Mouse (Mus musculus) E14TG2a.4 (cell line): ENCODE data around the gene Maml3.

Source experiments
- H3K27me3 ChIP-seq: 2 replicates; pipeline ENCODE4 v1.6.1; 2014; ENCODE audit warnings: low read length, control low read depth; ENCODE audit not compliant: insufficient read depth
- H3K36me3 ChIP-seq: 2 replicates; pipeline ENCODE4 v1.6.1; 2014; ENCODE audit warnings: low read length, control low read depth; ENCODE audit not compliant: insufficient read depth
- H3K4me1 ChIP-seq: replicated peaks from 2 replicates; pipeline ENCODE4 v1.6.1; 2014; ENCODE audit warnings: low read depth, low read length, control low read depth
- H3K4me3 ChIP-seq: replicated peaks from 2 replicates; pipeline ENCODE4 v1.5.1; 2014; ENCODE audit warnings: mild to moderate bottlenecking, low read length
- H3K9me3 ChIP-seq: 2 replicates; pipeline ENCODE4 v1.6.1; 2014; ENCODE audit warnings: low read length, control low read depth
- CTCF ChIP-seq: conservative IDR thresholded peaks from 2 replicates; pipeline ENCODE4 v1.5.1; 2014; ENCODE audit warnings: low read length
- NANOG ChIP-seq: IDR thresholded peaks from 2 replicates; pipeline ENCODE4 v1.6.1; 2014; ENCODE audit warnings: borderline replicate concordance, low read length, mixed read lengths
- POU5F1 ChIP-seq: IDR thresholded peaks from 2 replicates; pipeline ENCODE4 v1.6.1; 2014; ENCODE audit warnings: low read length, borderline replicate concordance

Gene Maml3

DNA sequence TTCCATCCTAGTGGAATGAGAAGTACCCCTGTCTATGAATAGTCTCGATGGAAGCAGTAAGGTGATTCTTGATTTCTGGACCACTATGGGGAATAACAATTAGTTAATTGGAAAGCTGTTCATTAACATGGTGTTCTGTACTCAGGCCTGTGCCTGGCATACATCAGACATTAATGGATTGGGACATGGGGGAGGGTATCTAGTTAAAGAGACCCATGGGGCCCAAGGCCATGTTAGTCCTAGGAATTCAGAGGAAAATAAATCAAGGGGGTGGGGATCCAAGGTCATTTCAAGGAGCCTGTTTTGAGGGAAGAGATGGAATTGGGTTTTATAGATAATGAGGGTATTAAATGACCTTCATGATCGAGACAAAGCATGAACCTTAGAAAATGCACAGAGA lies 179.1 kb downstream of the Maml3 start:
- no peak for TF ChIP-seq CTCF
- no peak for TF ChIP-seq NANOG
- no peak for TF ChIP-seq POU5F1
- peaks cover 5% of the 10 kb centered on the region for H3K4me1 ChIP-seq
- no peaks in the 10 kb centered on the region for H3K36me3 ChIP-seq
- H3K9me3 ChIP-seq, result peaks cover 22% of the 10 kb centered on the region
- no peaks in the 10 kb centered on the region; the same call in 1 of the 2 replicates for H3K27me3 ChIP-seq
- H3K4me3 ChIP-seq, result no peak overlapping the region

DNA sequence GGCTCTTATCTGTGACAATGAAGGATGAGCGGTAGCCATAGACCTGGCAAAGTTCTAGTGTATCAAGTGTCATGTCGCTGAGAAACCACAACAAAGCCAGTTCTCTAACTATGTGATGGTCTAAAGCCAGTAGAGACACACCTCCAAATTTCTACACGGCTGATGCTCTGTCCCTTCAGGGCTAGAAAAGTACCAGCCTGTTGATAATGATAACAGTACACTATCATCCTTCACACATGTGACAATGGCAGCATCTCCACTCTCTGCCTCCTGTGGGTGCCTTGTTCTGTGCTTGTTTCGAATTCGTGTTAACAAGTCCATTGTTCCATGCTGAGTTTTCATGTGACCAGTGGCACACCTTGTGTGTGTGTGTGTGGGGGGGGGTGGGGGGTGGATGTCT lies 180.2 kb downstream of the Maml3 start:
- peaks cover 5% of the 10 kb centered on the region for H3K4me1 ChIP-seq
- H3K9me3 ChIP-seq, result peaks cover 25% of the 10 kb centered on the region
- no peaks in the 10 kb centered on the region for H3K36me3 ChIP-seq
- H3K4me3 ChIP-seq, result no peak overlapping the region
- TF ChIP-seq CTCF (no peak), NANOG (no peak), POU5F1 (no peak)
- no peaks in the 10 kb centered on the region; the same call in 1 of the 2 replicates for H3K27me3 ChIP-seq

DNA sequence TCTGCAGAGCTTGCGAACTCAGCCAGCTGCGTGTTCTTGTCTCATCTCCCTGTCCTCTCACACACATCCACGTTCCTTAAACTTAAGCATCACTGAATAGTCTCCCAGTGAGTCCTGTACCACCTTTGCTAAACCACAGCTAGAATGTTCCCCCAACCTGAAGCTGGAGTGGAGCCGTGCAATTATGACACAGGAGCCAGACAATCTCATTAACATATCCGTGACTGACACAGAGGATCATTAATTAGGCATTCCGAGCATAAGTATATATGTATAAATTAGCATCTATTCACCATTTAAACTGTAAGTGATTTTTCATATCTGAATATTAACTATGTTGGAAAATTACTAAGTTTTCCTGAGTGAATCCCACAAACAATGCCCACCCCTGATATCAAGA lies 181.1 kb downstream of the Maml3 start:
- Histone ChIP-seq H3K4me3 (no peak overlapping the region), H3K9me3 (peaks cover 16% of the 10 kb centered on the region)

DNA sequence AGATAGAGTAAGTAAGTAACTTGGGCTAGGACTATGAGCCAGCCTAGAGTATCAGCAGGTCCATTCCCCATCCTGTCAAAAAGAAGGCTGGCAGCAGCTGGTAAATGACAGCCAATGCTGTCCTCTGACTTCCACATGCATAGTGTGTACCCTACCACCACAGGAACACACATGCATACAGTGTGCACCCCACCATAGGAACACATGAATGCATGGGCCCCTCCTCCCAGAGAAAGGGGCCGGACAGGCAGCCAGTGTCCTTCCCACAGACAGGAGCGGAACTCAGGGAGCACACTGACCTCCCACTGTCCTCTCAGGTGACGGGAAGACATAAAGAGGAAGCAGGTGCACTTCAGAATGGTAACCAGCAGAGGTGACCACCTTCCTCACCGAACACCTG lies 188.0 kb downstream of the Maml3 start:
- H3K4me3 ChIP-seq, result no peak overlapping the region
- TF ChIP-seq POU5F1 (no peak), NANOG (no peak), CTCF (no peak)
- no peaks in the 10 kb centered on the region for H3K36me3 ChIP-seq

More for the DNA sequence above, 181.1 kb downstream of the Maml3 start:
- no peaks in the 10 kb centered on the region; the same call in 1 of the 2 replicates for H3K27me3 ChIP-seq
- peaks cover 5% of the 10 kb centered on the region for H3K4me1 ChIP-seq
- no peak for TF ChIP-seq CTCF
- TF ChIP-seq NANOG, result no peak
- no peak for TF ChIP-seq POU5F1
- no peaks in the 10 kb centered on the region for H3K36me3 ChIP-seq

DNA sequence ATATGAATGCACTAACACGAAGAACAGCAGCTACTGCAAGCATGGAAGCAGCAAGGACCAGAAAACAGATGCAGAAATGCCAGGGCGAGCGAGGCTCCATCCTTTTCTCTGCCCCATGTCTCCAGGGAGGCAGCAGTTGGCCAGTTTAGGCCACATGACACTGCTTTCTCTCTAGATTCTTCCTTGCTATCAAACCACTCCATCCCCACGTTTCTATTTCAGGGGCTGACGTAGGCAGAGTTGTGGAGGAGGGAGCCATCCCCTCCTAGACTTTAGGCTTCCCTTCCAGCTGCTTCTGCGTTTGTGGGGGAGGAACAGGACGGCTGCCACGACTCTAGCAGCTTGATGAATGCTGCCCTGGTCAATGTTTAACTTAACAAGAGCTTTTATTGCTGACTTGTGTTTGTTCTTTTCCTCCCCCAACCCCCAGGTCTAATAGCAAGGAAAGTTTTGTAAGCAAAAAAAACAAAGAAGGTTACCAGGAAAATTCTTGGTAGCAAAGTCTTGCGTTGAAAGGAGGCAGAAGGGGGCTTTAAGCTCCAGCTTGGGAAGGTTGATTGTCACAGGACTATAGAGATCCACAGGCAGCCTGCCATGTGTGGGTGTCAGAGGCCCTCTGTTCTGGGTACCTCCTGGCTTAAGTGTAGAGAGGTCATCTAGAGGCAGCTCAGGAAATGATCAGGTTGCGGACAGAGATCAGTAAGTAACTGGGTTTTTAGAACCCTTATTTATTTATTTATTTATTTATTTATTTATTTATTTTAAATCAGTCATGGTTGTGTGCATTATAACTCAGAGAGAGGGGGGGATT lies 188.6 kb downstream of the Maml3 start:
- H3K4me1 ChIP-seq, result no peaks in the 10 kb centered on the region
- H3K27me3 ChIP-seq, result peaks cover 2% of the 10 kb centered on the region
- peaks cover 6% of the 10 kb centered on the region for H3K9me3 ChIP-seq
- H3K4me3 ChIP-seq, result no peak overlapping the region
- TF ChIP-seq POU5F1, result no peak
- no peak for TF ChIP-seq CTCF
- no peak for TF ChIP-seq NANOG
- H3K36me3 ChIP-seq, result no peaks in the 10 kb centered on the region

More for the DNA sequence above, 188.0 kb downstream of the Maml3 start:
- Histone ChIP-seq H3K4me1 (no peaks in the 10 kb centered on the region), H3K9me3 (peaks cover 6% of the 10 kb centered on the region), H3K27me3 (peaks cover 2% of the 10 kb centered on the region)

DNA sequence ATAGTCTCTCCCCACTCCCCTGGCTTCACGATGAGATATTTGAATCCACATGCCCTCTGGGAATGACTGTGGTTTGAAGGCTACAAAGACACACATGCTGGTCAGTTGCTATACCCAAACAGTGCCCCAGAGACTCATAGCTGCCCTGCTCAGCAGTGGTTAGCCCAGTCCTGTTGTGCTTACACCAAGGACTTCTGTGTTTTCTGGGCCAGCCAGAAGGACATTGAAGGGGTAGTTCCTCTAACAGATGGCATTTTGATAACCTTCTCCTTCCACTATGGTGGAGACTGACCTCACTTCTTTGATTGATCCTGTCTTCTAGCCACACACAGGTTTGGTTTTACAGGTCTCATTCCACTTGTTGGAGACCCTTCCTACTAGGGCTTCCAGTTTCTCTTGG lies 189.5 kb downstream of the Maml3 start:
- H3K4me1 ChIP-seq, result no peaks in the 10 kb centered on the region
- H3K27me3 ChIP-seq, result peaks cover 2% of the 10 kb centered on the region
- H3K4me3 ChIP-seq, result no peak overlapping the region
- TF ChIP-seq NANOG, result no peak
- TF ChIP-seq CTCF, result no peak
- no peak for TF ChIP-seq POU5F1
- H3K9me3 ChIP-seq, result peaks cover 6% of the 10 kb centered on the region
- no peaks in the 10 kb centered on the region for H3K36me3 ChIP-seq

DNA sequence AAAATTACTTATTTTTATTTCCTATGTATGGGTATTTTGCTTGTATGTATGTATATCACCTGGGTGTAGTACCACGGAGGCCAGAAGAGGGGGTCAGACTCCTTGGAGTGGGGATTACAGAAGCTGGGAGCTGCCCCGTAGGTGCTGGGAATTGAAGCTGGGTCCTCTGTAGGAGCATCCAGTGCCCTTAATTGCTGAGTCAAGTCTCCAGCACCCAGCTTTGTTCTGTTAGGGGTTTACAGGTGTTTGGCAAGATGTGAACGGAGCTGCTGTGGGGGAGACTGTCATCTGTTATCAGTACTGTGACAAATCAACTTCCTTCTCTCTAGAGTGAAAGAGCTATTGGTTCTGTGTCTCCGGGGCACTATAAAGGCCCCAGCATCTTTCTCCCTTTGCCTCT lies 190.0 kb downstream of the Maml3 start:
- peaks cover 3% of the 10 kb centered on the region for H3K9me3 ChIP-seq
- no peaks in the 10 kb centered on the region for H3K36me3 ChIP-seq
- peaks cover 2% of the 10 kb centered on the region for H3K27me3 ChIP-seq
- no peaks in the 10 kb centered on the region for H3K4me1 ChIP-seq
- no peak overlapping the region for H3K4me3 ChIP-seq
- TF ChIP-seq POU5F1 (no peak), CTCF (no peak), NANOG (no peak)

DNA sequence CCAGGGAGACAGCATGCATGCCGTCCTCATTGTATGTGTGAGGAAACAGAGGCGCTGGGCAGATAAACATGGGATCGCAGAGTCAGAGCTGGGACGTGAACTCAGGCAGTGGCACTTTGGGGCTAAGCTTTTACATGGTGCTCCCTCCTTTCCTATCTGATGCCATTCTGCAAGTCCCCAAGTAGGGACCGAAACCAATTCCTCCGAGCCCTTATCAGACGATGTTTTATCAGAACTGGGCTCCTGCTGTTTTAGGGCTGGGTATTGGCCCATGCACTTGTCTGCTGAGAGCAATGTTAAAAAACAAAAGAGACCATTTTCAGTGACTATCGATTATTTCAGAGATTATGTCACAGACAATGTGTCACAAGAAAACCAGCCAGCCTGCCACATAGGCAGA lies 191.4 kb downstream of the Maml3 start:
- H3K9me3 ChIP-seq, result no peaks in the 10 kb centered on the region
- H3K4me1 ChIP-seq, result peaks cover 12% of the 10 kb centered on the region
- no peaks in the 10 kb centered on the region for H3K36me3 ChIP-seq
- H3K4me3 ChIP-seq, result no peak overlapping the region
- H3K27me3 ChIP-seq, result peaks cover 5% of the 10 kb centered on the region
- TF ChIP-seq CTCF (no peak), NANOG (no peak), POU5F1 (no peak)
